Comparison of ENCODE assay signal across 14 mouse cellular contexts in the genomic region with DNA sequence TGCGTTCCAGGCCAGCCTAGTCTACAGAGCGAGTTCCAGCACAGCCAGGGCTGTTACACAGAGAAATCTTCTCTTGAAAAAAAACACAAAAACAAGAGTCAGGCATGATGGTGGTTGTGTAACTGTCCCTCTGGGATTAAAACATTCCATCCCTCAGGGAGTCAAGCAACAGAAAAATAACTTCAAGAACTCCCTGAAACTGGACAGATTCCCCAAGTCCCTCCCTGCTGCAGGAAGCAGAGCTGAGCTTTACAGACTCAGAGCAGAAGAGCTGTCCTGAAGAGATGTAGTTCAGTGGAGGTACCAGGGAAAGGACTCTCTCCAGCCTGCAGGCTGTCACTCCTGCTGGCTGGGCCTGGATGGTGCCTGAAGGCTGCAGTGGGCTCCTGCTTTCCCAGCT. TPM values are rescaled to one million over a fixed set of nuclear protein-coding genes. Genes with fewer than 3 reads are reported as not detected.
DNase-seq lines count a peak whose midpoint lies in the region; TF ChIP-seq lines count a peak whose summit lies in the region.
"Had no signal": no experiment of that assay in that cellular context is flagged by ENCODE, and none has a peak within 500 bp of the region (broad histone marks: within the 10 kb centered on the region; RNA-seq: fewer than 3 reads in every experiment).

No protein-coding gene starts in this region.

- H3K9ac ChIP-seq in ES-E14 (ENCODE audit: insufficient read depth, low read depth, low read length, poor library complexity, severe bottlenecking): no peak overlapping the region
- H3K9ac ChIP-seq: limb, embryonic 12.5 days; lung, embryonic 14.5 days; midbrain, embryonic 15.5 days; neural tube, embryonic 13.5 days had no signal

- peak; percentile 42 for DNase-seq in adrenal gland, postnatal 10 days
- DNase-seq in adrenal gland, postnatal 25 days: no peak
- DNase-seq in kidney, adult 2 months: peak; percentile 55
- no peak for DNase-seq in kidney, adult 18-20 months
- DNase-seq in ES-E14 (ENCODE audit: low read depth, low spot score): no peak
- DNase-seq in kidney, postnatal 10 days: peak; percentile 39
- no peak for DNase-seq in forebrain, embryonic 10.5 days (ENCODE audit: extremely low spot score, low spot score)
- DNase-seq in cerebellum, adult 8-10 months: no peak
- DNase-seq: cerebellum, adult 11 months; lung, embryonic 14.5 days; right cerebral cortex, adult 18-20 months had no signal

- TF ChIP-seq CTCF in kidney, adult 2 months (conservative IDR thresholded peaks at IDR 0.05; ENCODE audit: insufficient read depth, insufficient read length, low read depth, low read length): no peak

- TF ChIP-seq POLR2A in kidney, adult 2 months (IDR thresholded peaks at IDR 0.05; ENCODE audit: low read depth, low read length): no peak

- H3K9me3 ChIP-seq in ES-E14 (ENCODE audit: control insufficient read depth, insufficient read depth, low read depth, low read length): no peaks in the 10 kb centered on the region
- no peaks in the 10 kb centered on the region; the same call in 1 of the 2 replicates for H3K9me3 ChIP-seq in forebrain, embryonic 10.5 days
- H3K9me3 ChIP-seq: limb, embryonic 12.5 days; midbrain, embryonic 15.5 days; neural tube, embryonic 13.5 days had no signal

- no peaks in the 10 kb centered on the region for H3K36me3 ChIP-seq in kidney, adult 2 months (ENCODE audit: control insufficient read depth, insufficient read depth, low read length)
- H3K36me3 ChIP-seq in ES-E14 (ENCODE audit: control insufficient read depth, insufficient read depth, low read length, poor library complexity, severe bottlenecking): no peaks in the 10 kb centered on the region
- H3K36me3 ChIP-seq in forebrain, embryonic 10.5 days (replicated peaks): no peaks in the 10 kb centered on the region
- H3K36me3 ChIP-seq: limb, embryonic 12.5 days; midbrain, embryonic 15.5 days; neural tube, embryonic 13.5 days had no signal

- H3K27me3 ChIP-seq in kidney, adult 2 months (replicated peaks; ENCODE audit: control insufficient read depth, insufficient read depth, low read length): no peaks in the 10 kb centered on the region
- H3K27me3 ChIP-seq in forebrain, embryonic 10.5 days (ENCODE audit: poor library complexity, severe bottlenecking): peaks cover 26% of the 10 kb centered on the region

- H3K4me3 ChIP-seq in kidney, adult 2 months (ENCODE audit: insufficient read depth, low read depth, low read length): peak overlapping the region; percentile 21
- H3K4me3 ChIP-seq in ES-E14 (ENCODE audit: insufficient read depth in 1 of 2, low read depth in 1 of 2, low read length in 2 of 2, poor library complexity in 1 of 2, severe bottlenecking in 1 of 2): no peak overlapping the region
- no peak overlapping the region for H3K4me3 ChIP-seq in forebrain, embryonic 10.5 days
- H3K4me3 ChIP-seq: limb, embryonic 12.5 days; midbrain, embryonic 15.5 days; neural tube, embryonic 13.5 days had no signal

- H3K27ac ChIP-seq in kidney, adult 2 months (ENCODE audit: insufficient read depth, low read depth, low read length): peak overlapping the region; percentile 56
- H3K27ac ChIP-seq in ES-E14 (ENCODE audit: insufficient read depth, low read depth, low read length, poor library complexity, severe bottlenecking): peak overlapping the region; percentile 6
- no peak overlapping the region for H3K27ac ChIP-seq in forebrain, embryonic 10.5 days
- H3K27ac ChIP-seq: limb, embryonic 12.5 days; midbrain, embryonic 15.5 days; neural tube, embryonic 13.5 days had no signal

- in situ Hi-C loops in ES-E14 (cut with MboI; ENCODE audit: low sequenced_read_pairs in 2 of 2, unreplicated experiment in 2 of 2): no loop called here

- 82% methylated on average over 2 of the region's 2 CpGs for WGBS in kidney, adult 2 months
- 96% methylated on average over 2 of the region's 2 CpGs for WGBS in forebrain, embryonic 10.5 days

- no peaks in the 10 kb centered on the region for H3K4me1 ChIP-seq in kidney, adult 2 months (ENCODE audit: control insufficient read depth, insufficient read depth, low read length)
- H3K4me1 ChIP-seq in ES-E14 (ENCODE audit: control insufficient read depth in 2 of 2, insufficient read depth in 2 of 2, low read length in 2 of 2, poor library complexity in 1 of 2): peaks cover 7 to 15% of the 10 kb centered on the region in 2 experiments
- H3K4me1 ChIP-seq in forebrain, embryonic 10.5 days: peaks cover 7% of the 10 kb centered on the region
- H3K4me1 ChIP-seq: limb, embryonic 12.5 days; neural tube, embryonic 13.5 days had no signal

TF ChIP-seq in ES-E14, 5 proteins besides CTCF, POLR2A, EP300 and RAD21:
- TF ChIP-seq CHD2 (IDR thresholded peaks at IDR 0.05; ENCODE audit: low read depth, low read length) (no peak), ZNF384 (IDR thresholded peaks at IDR 0.05; ENCODE audit: low read depth, low read length) (no peak), MAFK (IDR thresholded peaks at IDR 0.05; ENCODE audit: insufficient read depth, low read depth, low read length) (no peak), HCFC1 (IDR thresholded peaks at IDR 0.05; ENCODE audit: borderline replicate concordance, insufficient read depth, low read length) (no peak; the same call in 1 of the 2 replicates), ZC3H11A (IDR thresholded peaks at IDR 0.05; ENCODE audit: borderline replicate concordance, low read depth, low read length) (no peak)

RNA-seq across cellular contexts. Expression of gene Zbtb8a, which starts 4.6 kb away (rescaled TPM):
- total RNA-seq in adrenal gland, postnatal 10 days (2021): 10 to 100 TPM; 10.1 to 10.7 TPM
- total RNA-seq in adrenal gland, postnatal 25 days (2021): 7.0 and 8.7 TPM in 2 replicates
- polyA plus RNA-seq in kidney, adult 2 months (2012; rRNA removed): 4.9 and 5.4 TPM in 2 replicates
- total RNA-seq in ES-E14 (2012; rRNA removed): 25.3 and 32.5 TPM in 2 replicates
- 5.8 and 6.0 TPM in 2 replicates for polyA plus RNA-seq in forebrain, embryonic 10.5 days (2016; fragmentation: Nextera tagmentation; extraction: Ambion mirVana)

RNA-seq across cellular contexts. Expression of gene Zbtb8os, which starts 47.0 kb away (rescaled TPM):
- 10 to 100 TPM; 41.1 to 41.5 TPM for total RNA-seq in adrenal gland, postnatal 10 days (2021)
- 42.7 and 59.1 TPM in 2 replicates for total RNA-seq in adrenal gland, postnatal 25 days (2021)
- 21.6 and 32.1 TPM in 2 replicates for polyA plus RNA-seq in kidney, adult 2 months (2012; rRNA removed)
- 41.4 and 59.9 TPM in 2 replicates for total RNA-seq in ES-E14 (2012; rRNA removed)
- 46.5 and 55.4 TPM in 2 replicates for polyA plus RNA-seq in forebrain, embryonic 10.5 days (2016; fragmentation: Nextera tagmentation; extraction: Ambion mirVana)

RNA-seq across cellular contexts. Expression of gene Rbbp4, which starts 47.3 kb away (rescaled TPM):
- 100 to 1,000 TPM; 142 to 146 TPM for total RNA-seq in adrenal gland, postnatal 10 days (2021)
- total RNA-seq in adrenal gland, postnatal 25 days (2021): 76.8 and 152 TPM in 2 replicates
- 30.8 and 36.7 TPM in 2 replicates for polyA plus RNA-seq in kidney, adult 2 months (2012; rRNA removed)
- total RNA-seq in ES-E14 (2012; rRNA removed): 59.7 and 81.2 TPM in 2 replicates
- 546 and 553 TPM in 2 replicates for polyA plus RNA-seq in forebrain, embryonic 10.5 days (2016; fragmentation: Nextera tagmentation; extraction: Ambion mirVana)

RNA-seq across cellular contexts. Expression of gene Zbtb8b, which starts 58.2 kb away (rescaled TPM):
- total RNA-seq in adrenal gland, postnatal 10 days (2021): under 1 TPM; 0.33 to 0.39 TPM
- total RNA-seq in adrenal gland, postnatal 25 days (2021): 0.18 and 0.48 TPM in 2 replicates
- polyA plus RNA-seq in kidney, adult 2 months (2012; rRNA removed): 0.58 and 0.64 TPM in 2 replicates
- total RNA-seq in ES-E14 (2012; rRNA removed): 2.5 and 2.7 TPM in 2 replicates
- 1.4 and 2.2 TPM in 2 replicates for polyA plus RNA-seq in forebrain, embryonic 10.5 days (2016; fragmentation: Nextera tagmentation; extraction: Ambion mirVana)

Comparison
In these comparisons a context has a peak if more than half of its experiments do, and no peak if none do; other contexts are left out.
1. DNase-seq: peak in adrenal gland, postnatal 10 days (single experiment), kidney, adult 2 months (single experiment) and kidney, postnatal 10 days (single experiment); none in adrenal gland, postnatal 25 days (single experiment), kidney, adult 18-20 months (single experiment), ES-E14 (single experiment), forebrain, embryonic 10.5 days (single experiment) and cerebellum, adult 8-10 months (single experiment).